Mouse (Mus musculus) c-Kit-negative CD71-positive TER-119-positive erythroid progenitor cells, embryonic 14.5 days (primary cell): ENCODE data around the gene Arl2.
"Not testable (repeated sequence)": the region's sequence is repeated elsewhere in the genome, so short reads cannot be mapped to it uniquely, and the experiment has no call there.

Experiments
- DNase-seq: peaks from one replicate; pipeline ENCODE4 v3.0.0-alpha.2; 2013; ENCODE audit warnings: low read depth, low spot score

Arl2 gene

GRCm38 (mm10) chr19:6141394-6141749 is at the start of gene Arl2:
Gene Arl2, minus strand, starts transcription at chr19:6141548.
- peak; percentile 85 for DNase-seq

GRCm38 (mm10) chr19:6184131-6184530 is 42.8 kb upstream of the Arl2 start, which contains the start of gene Majin:
Gene Majin, plus strand, starts transcription at chr19:6184388.
- no peak for DNase-seq

- no peak for DNase-seq
Measured at GRCm38 (mm10) chr19:6182534-6182933, 41.2 kb upstream of the Arl2 start.

GRCm38 (mm10) chr19:6181629-6182028 is 40.3 kb upstream of the Arl2 start:
- DNase-seq, result no peak

DNA sequence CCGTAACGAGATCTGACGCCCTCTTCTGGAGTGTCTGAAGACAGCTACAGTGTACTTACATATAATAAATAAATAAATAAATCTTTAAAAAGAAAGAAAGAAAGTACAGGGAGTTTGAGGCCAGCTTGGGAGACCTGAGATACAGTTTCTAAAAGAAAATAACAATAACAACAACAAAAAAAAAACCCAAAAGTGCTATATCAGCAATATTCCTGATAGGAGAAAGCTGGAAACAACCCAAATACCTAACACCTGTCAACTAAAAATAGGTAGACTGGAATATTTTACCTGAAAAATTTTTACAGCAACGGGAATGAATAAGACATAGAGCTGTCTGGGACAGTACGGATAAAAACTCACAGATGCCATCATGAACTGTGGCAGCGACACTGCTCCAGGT is 37.4 kb upstream of the Arl2 start:
- DNase-seq, result no peak

DNA sequence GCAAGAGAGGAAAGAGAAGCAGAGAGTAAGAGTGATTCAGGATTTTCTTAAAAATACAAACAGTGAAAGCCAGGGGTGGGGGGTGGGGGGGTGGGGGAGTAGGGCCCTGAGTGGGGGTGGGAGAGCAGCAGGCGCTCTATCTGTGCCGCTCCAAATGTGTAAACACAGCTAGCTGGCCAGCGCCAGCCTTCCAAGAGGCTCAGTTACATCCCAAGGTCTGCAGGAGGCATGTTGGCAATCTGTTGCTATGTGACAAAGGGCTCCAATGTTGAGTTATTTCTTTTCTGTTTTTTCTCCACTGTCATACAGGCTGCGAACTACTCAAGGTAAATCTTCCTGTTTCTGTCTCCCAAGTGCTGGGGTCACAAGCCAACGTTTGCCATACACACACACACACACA is 33.4 kb upstream of the Arl2 start:
- DNase-seq, result no peak

DNA sequence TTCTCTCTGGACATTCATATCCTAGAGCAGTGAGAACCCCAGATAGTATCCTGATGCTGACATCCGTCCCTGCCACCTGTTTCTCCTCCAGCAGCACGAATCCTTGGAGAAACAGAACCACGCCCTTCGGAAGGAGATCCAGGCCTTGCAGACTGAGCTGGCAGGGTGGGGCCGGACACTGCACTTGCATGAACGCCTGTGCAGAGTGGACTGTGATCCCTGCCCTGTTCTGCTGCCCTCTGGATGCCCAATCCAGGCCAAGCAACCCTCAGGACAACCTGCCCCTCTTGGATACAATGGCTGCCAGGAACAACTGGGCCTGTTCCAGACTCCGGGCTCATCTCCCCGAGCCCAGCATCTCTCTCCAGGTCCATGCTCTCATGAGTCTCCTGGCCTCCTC is 29.9 kb upstream of the Arl2 start:
- no peak for DNase-seq

DNA sequence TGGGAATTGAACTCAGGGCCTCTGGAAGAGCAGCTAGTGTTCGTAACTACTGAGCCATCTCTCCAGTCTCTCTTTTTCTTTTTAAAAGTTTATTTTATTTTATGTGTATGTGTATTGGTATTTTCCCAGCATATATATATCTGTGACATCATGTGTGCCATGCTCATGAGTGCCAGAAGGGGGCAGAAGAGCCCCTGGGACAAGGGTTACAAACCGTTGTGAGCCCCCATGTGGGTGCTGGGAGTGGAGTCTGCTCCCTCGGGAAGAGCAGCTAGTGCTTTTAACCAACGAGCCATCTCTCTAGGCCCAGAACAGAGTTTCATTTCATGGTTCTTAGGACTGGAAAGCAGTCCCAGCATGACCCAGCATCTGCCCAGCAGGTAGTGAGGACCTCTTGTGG is 25.4 kb upstream of the Arl2 start:
- no peak for DNase-seq

DNA sequence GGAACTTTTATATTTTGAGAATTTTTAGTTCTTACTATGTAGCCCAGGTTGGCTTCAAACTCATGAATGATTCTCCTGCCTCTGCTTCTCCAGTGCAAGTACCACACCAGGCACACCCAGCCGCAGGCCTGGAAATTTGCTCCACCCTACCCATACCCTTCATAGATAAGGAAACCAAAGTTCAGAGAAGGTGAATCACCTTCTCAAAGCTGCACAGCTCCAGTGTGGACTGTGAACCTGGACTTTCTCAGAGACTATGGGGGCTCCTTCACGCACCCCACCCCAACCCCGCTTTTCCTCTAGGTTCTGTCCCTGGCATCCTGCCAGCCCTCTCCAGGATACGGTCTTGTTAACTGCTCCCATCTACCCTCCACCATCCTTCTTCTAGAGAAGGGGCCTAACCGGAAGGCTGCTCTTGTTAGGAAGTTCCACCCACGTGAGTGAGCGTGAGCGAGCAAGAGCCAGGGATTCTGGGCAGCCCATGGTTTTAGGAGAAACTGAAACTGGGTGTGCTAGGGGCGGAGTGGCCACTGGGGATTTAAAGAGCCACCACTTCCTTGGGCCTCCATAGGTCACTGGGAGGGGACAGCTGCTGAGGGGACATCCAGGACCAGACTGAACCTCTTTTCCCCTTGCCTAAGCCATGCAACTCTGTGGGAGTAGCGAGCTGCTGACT is 22.7 kb upstream of the Arl2 start:
- no peak for DNase-seq

- no peak for DNase-seq
Measured at GRCm38 (mm10) chr19:6157220-6157619, 15.9 kb upstream of the Arl2 start.

- no peak for DNase-seq
Measured at GRCm38 (mm10) chr19:6156372-6156771, 15.0 kb upstream of the Arl2 start.

DNA sequence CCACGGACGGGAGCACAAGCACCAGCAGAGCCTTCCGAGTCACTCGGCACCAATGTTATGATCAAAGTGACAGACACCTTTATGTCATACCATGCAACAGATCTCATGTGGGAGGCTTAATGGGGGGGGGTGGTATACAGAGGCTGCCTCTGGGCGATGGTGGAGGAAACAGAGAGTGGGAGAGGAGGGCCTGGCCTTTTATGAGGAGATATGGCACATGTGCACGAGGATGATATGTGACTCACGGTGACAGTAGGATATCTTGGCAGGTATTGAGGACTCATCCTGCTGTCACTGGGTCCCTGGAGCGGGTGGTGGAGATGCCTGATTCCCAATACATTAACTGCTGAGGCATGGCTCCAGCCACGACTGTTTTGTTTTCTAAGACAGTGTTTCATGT is 13.8 kb upstream of the Arl2 start:
- no peak for DNase-seq

DNA sequence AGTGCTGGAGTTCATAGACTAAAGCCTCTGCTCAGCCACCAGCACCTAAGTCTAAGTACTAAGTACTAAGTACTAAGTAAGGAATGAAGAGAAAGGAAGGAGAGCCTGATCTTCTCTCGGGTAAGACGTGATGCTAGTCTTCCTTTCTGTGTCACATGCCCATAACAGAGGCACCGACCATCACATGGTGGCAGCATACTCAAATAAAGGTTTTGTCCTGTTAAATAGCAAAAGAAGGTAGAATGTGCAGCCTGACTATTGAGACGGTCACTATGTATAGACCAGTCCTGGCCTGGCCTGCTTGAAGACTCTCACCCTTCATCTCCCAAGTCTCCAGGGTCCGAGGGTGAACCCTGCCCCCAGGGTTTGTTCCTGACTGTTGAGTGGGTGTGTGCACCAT is 3.5 kb upstream of the Arl2 start:
- no peak for DNase-seq

DNA sequence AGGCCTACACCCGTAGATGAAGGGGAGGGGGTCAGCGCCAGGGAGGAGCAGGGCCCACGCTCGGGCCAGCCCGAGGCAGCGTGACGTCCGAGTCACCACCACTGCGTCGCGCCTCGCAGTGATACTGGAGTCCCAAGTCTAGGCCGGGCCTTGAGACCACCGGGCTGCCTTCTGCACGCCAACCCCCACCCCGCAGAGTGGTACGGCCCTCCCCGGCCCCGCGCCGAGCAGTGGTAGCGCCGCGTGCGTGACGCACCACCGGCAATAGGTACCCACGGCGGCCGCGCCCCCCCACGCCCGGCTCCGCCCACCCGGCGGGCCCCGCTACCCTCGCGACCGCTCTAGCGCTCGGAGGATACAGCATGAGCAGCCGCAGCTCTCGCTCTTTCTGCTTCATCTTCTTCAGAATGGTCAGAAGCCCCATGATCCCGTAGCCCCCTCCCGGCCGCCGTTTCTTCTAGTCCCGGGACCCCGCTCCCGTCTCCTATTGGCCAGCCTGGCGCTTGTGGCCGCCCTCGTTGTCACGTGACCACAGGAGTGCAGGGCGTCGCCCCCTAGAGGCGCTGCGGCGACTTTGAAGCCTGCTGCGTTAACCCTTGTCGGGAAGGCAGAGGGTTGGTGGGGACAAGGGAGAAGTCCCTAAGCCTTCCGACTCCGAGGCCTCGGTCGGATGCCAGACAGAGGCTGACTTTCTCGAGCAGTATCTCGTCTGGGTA is 512 bp downstream of the Arl2 start, which contains the start of gene Batf2:
TSS of gene Batf2 (plus strand) at position 306 of the 716 bp plus-strand sequence.
- peak; percentile 89 for DNase-seq

GRCm38 (mm10) chr19:6140374-6140677 is 1.0 kb downstream of the Arl2 start:
- DNase-seq, result no peak

GRCm38 (mm10) chr19:6139701-6140100 is 1.6 kb downstream of the Arl2 start:
- no peak for DNase-seq

- DNase-seq, result no peak
Measured at GRCm38 (mm10) chr19:6136397-6136796, 5.0 kb downstream of the Arl2 start.

GRCm38 (mm10) chr19:6133197-6133596 is 8.2 kb downstream of the Arl2 start:
- not testable (repeated sequence) for DNase-seq

DNA sequence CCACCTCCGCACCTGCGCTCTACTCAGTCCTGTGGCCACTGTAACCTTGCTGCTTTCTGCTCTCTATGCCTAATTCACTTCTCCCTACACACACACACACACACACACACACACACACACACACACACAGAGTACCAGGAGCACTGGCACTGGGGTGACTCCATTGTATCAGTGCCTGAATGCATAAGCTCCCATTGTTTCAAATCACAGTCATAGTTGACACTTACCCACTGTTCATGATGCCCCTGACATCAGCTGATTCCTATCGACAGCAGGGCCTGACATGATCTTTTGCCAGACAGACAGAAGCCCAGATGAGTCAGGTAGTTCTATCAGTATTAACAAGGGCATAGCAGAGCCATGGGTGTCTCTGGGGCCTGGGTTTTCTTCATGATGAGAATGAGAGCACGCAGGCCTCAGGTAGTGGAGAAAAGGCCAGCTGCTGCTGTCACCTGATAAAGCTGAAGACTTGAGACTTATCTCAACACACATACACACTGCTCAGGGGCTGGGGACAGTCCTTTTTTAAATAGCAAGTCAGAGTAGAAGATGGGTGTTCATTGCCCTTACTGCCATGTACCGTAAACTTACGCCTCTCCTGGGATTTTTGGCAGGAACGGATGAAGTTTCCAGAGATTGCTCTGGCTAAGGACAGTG is 9.0 kb downstream of the Arl2 start:
- peak; percentile 65 for DNase-seq

GRCm38 (mm10) chr19:6130414-6131128 is 10.8 kb downstream of the Arl2 start:
- not testable (repeated sequence) for DNase-seq

GRCm38 (mm10) chr19:6127760-6128341 is 13.5 kb downstream of the Arl2 start, which contains the start of gene Snx15:
Gene Snx15, minus strand, starts transcription at chr19:6128304.
- DNase-seq, result peak; percentile 96
